Mouse (Mus musculus) mesoderm, embryonic 11.5 days (tissue): ENCODE measurements at regions not wholly inside any gene's neighbourhood (a gene's known extent, or its start where the extent isn't known, plus 50 kb on each side); places are given as distances from the start of the nearest gene placed in this dataset.

Experiments used
- DNase-seq: peaks from one replicate; pipeline ENCODE4 v3.0.0-alpha.2; 2012; ENCODE audit warnings: low read depth, low spot score

GRCm38 (mm10) chr13:97523523-97524412, 236.7 kb downstream of the Gm10260 start:
- DNase-seq: no peak

GRCm38 (mm10) chr13:97520988-97521547, 239.4 kb downstream of the Gm10260 start:
- no peak for DNase-seq

- DNase-seq: no peak
Measured at GRCm38 (mm10) chr13:97516731-97517130, 243.7 kb downstream of the Gm10260 start.

GRCm38 (mm10) chr13:97514421-97515066, 245.9 kb downstream of the Gm10260 start:
- DNase-seq: peak; percentile 70

GRCm38 (mm10) chr13:97512521-97512920, 247.9 kb downstream of the Gm10260 start:
- DNase-seq: no peak

- no peak for DNase-seq
Measured at GRCm38 (mm10) chr13:97510431-97511261, 249.8 kb downstream of the Gm10260 start.

GRCm38 (mm10) chr13:97504949-97505348, 255.5 kb downstream of the Gm10260 start:
- no peak for DNase-seq

- DNase-seq: no peak
Measured at GRCm38 (mm10) chr13:97503955-97504739, 256.3 kb downstream of the Gm10260 start.

GRCm38 (mm10) chr13:97503391-97503790, 257.0 kb downstream of the Gm10260 start:
- no peak for DNase-seq

GRCm38 (mm10) chr13:97500155-97500554, 259.2 kb downstream of the Enc1 start:
- no peak for DNase-seq

GRCm38 (mm10) chr13:97498981-97499380, 258.1 kb downstream of the Enc1 start:
- no peak for DNase-seq

GRCm38 (mm10) chr13:97497928-97498327, 257.0 kb downstream of the Enc1 start:
- no peak for DNase-seq

- DNase-seq: no peak
Measured at GRCm38 (mm10) chr13:97494770-97495169, 253.9 kb downstream of the Enc1 start.

- DNase-seq: no peak
Measured at GRCm38 (mm10) chr13:97493836-97494235, 252.9 kb downstream of the Enc1 start.

GRCm38 (mm10) chr13:97492958-97493735, 252.2 kb downstream of the Enc1 start:
- no peak for DNase-seq

GRCm38 (mm10) chr13:97491865-97492847, 251.3 kb downstream of the Enc1 start:
- no peak for DNase-seq

GRCm38 (mm10) chr13:97490131-97490530, 249.2 kb downstream of the Enc1 start:
- DNase-seq: no peak

GRCm38 (mm10) chr13:97489721-97490120, 248.8 kb downstream of the Enc1 start:
- no peak for DNase-seq

- peak; percentile 58 for DNase-seq
Measured at GRCm38 (mm10) chr13:97489029-97489428, 248.1 kb downstream of the Enc1 start.
